Mouse (Mus musculus) hindbrain, embryonic 14.5 days (tissue): ENCODE data around the gene Actn1. TPM values are rescaled to one million over a fixed set of nuclear protein-coding genes. Genes with fewer than 3 reads are reported as not detected.

ENCODE experiments used
- ATAC-seq: fragments of 200-750 bp; cut with Nextera tagmentation; 2 replicates; pipeline ENCODE4 v1.8.0; 2017; ENCODE audit warnings: moderate number of reproducible peaks, mild to moderate bottlenecking, moderate TSS enrichment, moderate library complexity; ENCODE audit not compliant: low FRiP score
- DNase-seq: peaks from one replicate; pipeline ENCODE4 v3.0.0-alpha.2; 2015; ENCODE audit warnings: low spot score
- H3K27ac ChIP-seq: fragments of 300-500 bp; sonication (generic); 2 replicates; pipeline ENCODE4 v1.5.1; 2014; ENCODE audit warnings: mild to moderate bottlenecking, moderate library complexity
- H3K27me3 ChIP-seq: fragments of 300-500 bp; sonication (generic); 2 replicates; pipeline ENCODE4 v1.6.1; 2014; ENCODE audit warnings: mild to moderate bottlenecking, low read length, mixed read lengths; ENCODE audit not compliant: control insufficient read depth, insufficient read depth
- H3K36me3 ChIP-seq: fragments of 300-500 bp; sonication (generic); replicated peaks from 2 replicates; pipeline ENCODE4 v1.6.1; 2014; ENCODE audit not compliant: control insufficient read depth, insufficient read depth
- H3K4me1 ChIP-seq: fragments of 300-500 bp; sonication (generic); replicated peaks from 2 replicates; pipeline ENCODE4 v1.6.1; 2014; ENCODE audit warnings: antibody characterized with exemption, low read length, mixed read lengths; ENCODE audit not compliant: control insufficient read depth, insufficient read depth
- H3K4me2 ChIP-seq: fragments of 300-500 bp; sonication (generic); replicated peaks from 2 replicates; pipeline ENCODE4 v1.6.1; 2014; ENCODE audit warnings: mild to moderate bottlenecking, moderate library complexity
- H3K4me3 ChIP-seq: fragments of 300-500 bp; sonication (generic); replicated peaks from 2 replicates; pipeline ENCODE4 v1.5.1; 2014; ENCODE audit warnings: mild to moderate bottlenecking, low read length
- H3K9ac ChIP-seq: fragments of 300-500 bp; sonication (generic); 2 replicates; pipeline ENCODE4 v1.6.1; 2014
- H3K9me3 ChIP-seq: fragments of 300-500 bp; sonication (generic); 2 replicates; pipeline ENCODE4 v1.6.1; 2016; ENCODE audit warnings: low read length; ENCODE audit not compliant: control insufficient read depth
- WGBS: fragments of 180-500 bp; shearing (Covaris S2); extraction: QIAGEN DNeasy Blood & Tissue Kit; methylation state at CpG from one replicate; pipeline ENCODE4 v1.1.7; 2014; 5-methylcytosine and 5-hydroxymethylcytosine counted together
- polyA plus RNA-seq: library from polyadenylated mRNA; unstranded; fragments of >200 nt; fragmentation: Nextera tagmentation; extraction: Ambion mirVana; gene quantifications from 2 replicates; pipeline ENCODE4 v1.2.1, GENCODE M21; 2014

Gene Actn1
- polyA plus RNA-seq, 1 experiment from 2014 or later: 9.9 TPM

GRCm38 (mm10) chr12:80162448-80162847, 97.7 kb downstream of the Actn1 start:
- no peak overlapping the region for H3K4me3 ChIP-seq
- no peak overlapping the region for H3K9ac ChIP-seq
- no peaks in the 10 kb centered on the region for H3K27me3 ChIP-seq
- H3K36me3 ChIP-seq: no peaks in the 10 kb centered on the region
- no peak overlapping the region for H3K27ac ChIP-seq
- 71% methylated on average over 3 of the region's 3 CpGs for WGBS
- no peak for ATAC-seq
- no peaks in the 10 kb centered on the region for H3K9me3 ChIP-seq
- H3K4me1 ChIP-seq: no peaks in the 10 kb centered on the region
- DNase-seq: no peak
- H3K4me2 ChIP-seq: no peak overlapping the region

- H3K9me3 ChIP-seq: no peaks in the 10 kb centered on the region
- H3K27ac ChIP-seq: no peak overlapping the region
- no peak overlapping the region for H3K9ac ChIP-seq
- DNase-seq (peak; percentile 73), ATAC-seq (no peak)
- no peak overlapping the region for H3K4me3 ChIP-seq
- H3K36me3 ChIP-seq: no peaks in the 10 kb centered on the region
- no peak overlapping the region for H3K4me2 ChIP-seq
- no peaks in the 10 kb centered on the region for H3K27me3 ChIP-seq
- WGBS: 11% methylated on average over 5 of the region's 5 CpGs
- no peaks in the 10 kb centered on the region for H3K4me1 ChIP-seq
Observed at GRCm38 (mm10) chr12:80157675-80158074, 102.5 kb downstream of the Actn1 start.

DNA sequence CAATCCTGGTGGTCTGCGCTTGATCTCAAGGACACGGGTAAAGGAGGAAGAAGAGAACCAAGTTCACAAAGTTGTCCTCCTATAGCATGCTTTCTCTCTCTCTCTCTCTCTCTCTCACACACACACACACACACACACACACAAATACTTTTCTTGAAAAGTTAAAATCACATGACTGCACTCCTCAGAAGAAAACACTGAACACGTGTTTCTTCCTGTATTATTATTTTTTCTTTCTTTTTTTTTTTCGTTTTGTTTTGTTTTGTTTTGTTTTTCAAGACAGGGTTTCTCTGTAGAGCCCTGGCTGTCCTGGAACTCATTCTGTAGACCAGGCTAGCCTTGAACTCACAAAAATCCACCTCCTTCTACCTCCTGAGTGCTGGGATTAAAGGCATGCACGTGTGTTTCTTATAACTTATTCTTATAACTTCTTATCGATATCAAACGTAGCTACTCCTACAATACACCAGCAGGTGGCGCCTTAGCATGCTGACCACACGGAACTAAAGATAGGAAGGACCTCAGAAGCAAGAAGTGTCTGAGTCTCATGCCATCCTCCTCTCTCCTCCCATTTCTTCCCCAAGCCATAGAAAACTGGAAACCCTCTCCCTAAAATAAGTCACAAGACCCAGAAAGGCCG, 106.4 kb downstream of the Actn1 start:
- H3K4me3 ChIP-seq: no peak overlapping the region
- no peak overlapping the region for H3K27ac ChIP-seq
- H3K9ac ChIP-seq: no peak overlapping the region
- no peak overlapping the region for H3K4me2 ChIP-seq
- H3K9me3 ChIP-seq: no peaks in the 10 kb centered on the region
- H3K27me3 ChIP-seq: no peaks in the 10 kb centered on the region
- WGBS: 46% methylated on average over 10 of the region's 10 CpGs
- H3K36me3 ChIP-seq: no peaks in the 10 kb centered on the region
- DNase-seq (peak; percentile 71), ATAC-seq (no peak)
- no peaks in the 10 kb centered on the region for H3K4me1 ChIP-seq

DNA sequence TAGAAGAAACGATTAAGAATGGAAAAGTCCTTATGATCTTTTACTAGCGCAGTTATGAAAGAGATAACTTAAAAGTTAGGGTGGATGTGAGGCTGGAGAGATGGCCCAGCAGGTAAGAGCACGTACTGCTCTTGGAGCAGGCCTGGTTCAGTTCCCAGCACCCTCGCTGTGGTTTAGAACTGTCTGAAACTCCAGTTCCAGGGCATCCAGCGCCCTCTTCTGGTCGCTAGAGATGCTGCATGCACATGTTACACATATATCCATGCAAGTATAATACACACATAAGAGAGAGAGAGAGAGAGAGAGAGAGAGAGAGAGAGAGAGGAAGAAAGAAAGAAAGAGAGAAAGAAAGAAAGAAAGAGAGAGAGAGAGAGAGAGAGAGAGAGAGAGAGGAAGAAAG, 107.1 kb downstream of the Actn1 start:
- Histone ChIP-seq H3K4me3 (no peak overlapping the region), H3K36me3 (no peaks in the 10 kb centered on the region), H3K27ac (no peak overlapping the region), H3K4me1 (no peaks in the 10 kb centered on the region), H3K9me3 (no peaks in the 10 kb centered on the region), H3K27me3 (no peaks in the 10 kb centered on the region), H3K9ac (no peak overlapping the region), H3K4me2 (no peak overlapping the region)
- DNase-seq (no peak), ATAC-seq (no peak)
- WGBS: 81% methylated on average over 6 of the region's 6 CpGs

GRCm38 (mm10) chr12:80151821-80152220, 108.3 kb downstream of the Actn1 start:
- no peak overlapping the region for H3K4me2 ChIP-seq
- ATAC-seq: no peak
- H3K36me3 ChIP-seq: no peaks in the 10 kb centered on the region
- H3K27ac ChIP-seq: no peak overlapping the region
- no peak overlapping the region for H3K9ac ChIP-seq
- no peaks in the 10 kb centered on the region for H3K27me3 ChIP-seq
- H3K4me3 ChIP-seq: no peak overlapping the region
- H3K9me3 ChIP-seq: no peaks in the 10 kb centered on the region
- no peaks in the 10 kb centered on the region for H3K4me1 ChIP-seq
- no peak for DNase-seq
- 92% methylated on average over 6 of the region's 6 CpGs for WGBS

DNA sequence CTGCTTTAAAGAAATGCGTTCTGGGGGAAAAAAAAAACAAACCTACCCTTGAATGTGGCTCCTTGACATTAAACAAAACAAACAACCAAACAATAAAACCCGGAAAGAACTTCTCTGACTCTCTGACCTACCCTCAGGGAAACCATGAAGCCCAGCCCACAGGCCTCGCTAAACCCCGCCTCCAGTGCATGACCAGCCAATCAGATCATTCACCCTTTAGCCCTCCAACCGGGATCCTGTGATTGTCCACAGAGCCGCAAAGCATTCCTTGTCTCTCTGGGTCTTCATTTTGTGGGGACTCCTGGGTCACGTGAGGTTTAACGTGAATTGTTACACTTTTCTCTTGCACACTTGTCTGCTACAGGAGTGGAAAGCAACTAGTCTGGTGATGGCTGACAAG, 109.5 kb downstream of the Actn1 start:
- 23% methylated on average over 8 of the region's 8 CpGs for WGBS
- DNase-seq: no peak

DNA sequence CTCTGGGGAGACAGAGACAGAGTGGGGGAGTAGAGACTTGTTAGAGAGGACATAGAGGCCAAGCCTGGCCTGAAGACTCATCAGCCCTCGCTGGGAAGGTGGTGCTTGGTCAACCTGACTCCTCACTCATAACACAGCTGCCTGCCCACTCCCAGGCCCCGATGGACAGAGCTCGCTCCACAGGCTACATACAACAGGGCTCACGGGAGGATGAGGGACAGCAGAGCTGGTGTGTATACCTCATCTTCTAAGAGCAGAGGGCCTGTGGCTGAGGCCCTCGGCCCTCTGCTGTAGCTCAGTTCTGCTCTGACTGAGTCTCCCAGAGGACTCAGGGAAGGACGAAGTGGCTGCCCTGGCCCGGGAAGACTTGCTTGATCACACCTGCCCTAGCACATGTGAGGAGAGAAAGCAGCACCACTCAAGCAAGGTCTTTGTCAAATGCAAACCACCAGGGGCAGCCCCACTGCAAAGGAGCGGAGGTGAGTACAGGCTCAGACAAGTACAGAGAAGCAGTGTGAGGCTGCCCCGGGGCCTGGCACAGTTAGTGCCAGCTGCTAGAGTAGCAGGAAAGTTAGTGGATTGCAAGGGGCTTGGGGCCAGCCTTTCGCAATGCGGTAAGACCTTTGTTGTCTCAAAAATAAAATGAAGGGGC, 112.5 kb downstream of the Actn1 start:
- no peak for DNase-seq
- H3K27me3 ChIP-seq: no peaks in the 10 kb centered on the region
- 87% methylated on average over 11 of the region's 11 CpGs for WGBS
- H3K4me1 ChIP-seq: no peaks in the 10 kb centered on the region
- ATAC-seq: no peak
- no peaks in the 10 kb centered on the region for H3K36me3 ChIP-seq
- H3K4me2 ChIP-seq: no peak overlapping the region
- H3K9me3 ChIP-seq: no peaks in the 10 kb centered on the region
- H3K4me3 ChIP-seq: no peak overlapping the region
- no peak overlapping the region for H3K27ac ChIP-seq
- H3K9ac ChIP-seq: no peak overlapping the region

More for the DNA sequence above, 109.5 kb downstream of the Actn1 start:
- Histone ChIP-seq H3K9me3 (no peaks in the 10 kb centered on the region), H3K4me3 (no peak overlapping the region), H3K4me2 (no peak overlapping the region), H3K27ac (no peak overlapping the region), H3K36me3 (no peaks in the 10 kb centered on the region), H3K27me3 (no peaks in the 10 kb centered on the region), H3K4me1 (no peaks in the 10 kb centered on the region), H3K9ac (no peak overlapping the region)
- no peak for ATAC-seq

DNA sequence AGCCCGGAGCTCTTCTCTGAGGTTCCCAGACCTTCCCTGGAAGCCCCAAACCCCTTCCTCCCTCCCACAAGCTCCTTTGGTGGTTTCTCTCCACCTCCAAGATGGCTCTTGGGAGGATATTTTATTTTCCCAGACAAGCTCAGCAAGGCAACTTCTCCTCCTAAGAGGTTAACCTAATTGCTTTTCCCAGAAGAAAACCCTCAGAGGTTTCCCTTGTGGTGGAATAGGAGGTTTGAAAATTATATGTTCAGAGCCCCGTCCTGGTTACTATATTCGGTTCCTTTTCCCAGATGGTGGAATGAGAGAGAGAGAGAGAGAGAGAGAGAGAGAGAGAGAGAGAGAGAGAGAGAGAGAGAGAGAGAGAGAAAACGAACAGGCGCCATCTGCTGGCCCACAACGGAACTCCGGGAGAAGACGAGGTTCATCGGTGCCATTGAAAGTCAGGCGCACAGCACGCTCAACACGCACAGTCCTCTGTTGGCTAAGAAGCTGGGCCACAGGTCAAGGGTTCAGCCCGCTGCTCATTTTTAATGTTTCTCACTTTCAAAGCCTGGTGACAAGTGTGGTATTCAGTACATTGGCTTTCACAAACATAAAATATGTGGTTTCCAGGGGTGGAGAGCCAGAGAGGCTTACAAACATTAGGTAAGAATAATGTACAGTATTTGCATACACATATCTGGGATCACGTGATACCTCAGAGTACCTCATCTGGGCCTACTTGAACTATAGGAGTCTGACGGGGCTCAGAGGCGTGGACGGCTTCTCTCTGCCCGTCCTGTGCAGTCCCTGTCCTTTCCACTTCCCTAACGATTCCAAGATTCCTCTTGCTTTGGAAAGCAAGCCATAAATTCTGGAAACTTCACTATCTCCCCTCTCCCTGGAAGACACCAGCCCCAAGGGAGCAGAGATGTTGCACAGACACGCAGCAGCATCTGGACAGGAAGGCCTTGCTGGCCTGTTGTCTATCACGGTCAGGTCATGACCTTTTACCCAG, 113.6 kb downstream of the Actn1 start:
- H3K4me3 ChIP-seq: no peak overlapping the region
- no peaks in the 10 kb centered on the region for H3K36me3 ChIP-seq
- no peaks in the 10 kb centered on the region for H3K4me1 ChIP-seq
- DNase-seq (peak; percentile 87), ATAC-seq (no peak; the same call in 1 of the 2 replicates)
- WGBS: 36% methylated on average over 21 of the region's 21 CpGs
- H3K27me3 ChIP-seq: no peaks in the 10 kb centered on the region
- H3K27ac ChIP-seq: no peak overlapping the region
- H3K9me3 ChIP-seq: no peaks in the 10 kb centered on the region
- H3K9ac ChIP-seq: no peak overlapping the region
- H3K4me2 ChIP-seq: no peak overlapping the region

DNA sequence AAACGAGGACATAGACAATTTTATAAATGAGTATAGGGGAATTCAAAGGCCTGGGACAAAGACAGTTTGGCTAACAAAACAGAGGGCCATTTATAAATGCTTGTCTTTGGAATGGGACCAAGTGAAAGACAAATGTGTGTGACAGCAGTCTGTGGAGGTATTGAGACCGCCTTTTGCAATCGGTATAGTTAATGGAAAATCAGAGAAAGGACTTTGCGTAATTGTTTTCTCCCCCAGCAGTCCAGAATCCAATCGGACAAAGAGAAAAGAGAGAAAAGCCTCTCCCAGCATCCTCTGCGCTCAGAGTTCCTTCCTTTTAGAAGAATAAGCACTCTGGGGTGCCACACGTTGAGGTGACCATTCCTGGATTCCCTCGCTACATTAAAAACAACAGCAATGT, 114.8 kb downstream of the Actn1 start:
- DNase-seq: no peak
- Histone ChIP-seq H3K36me3 (no peaks in the 10 kb centered on the region), H3K4me3 (no peak overlapping the region), H3K27me3 (no peaks in the 10 kb centered on the region), H3K9me3 (no peaks in the 10 kb centered on the region), H3K27ac (no peak overlapping the region), H3K4me1 (no peaks in the 10 kb centered on the region), H3K9ac (no peak overlapping the region), H3K4me2 (no peak overlapping the region)
- 36% methylated on average over 8 of the region's 8 CpGs for WGBS
- ATAC-seq: no peak
